Mouse (Mus musculus): ENCODE measurements at regions not wholly inside any gene's neighbourhood (a gene's known extent, or its start where the extent isn't known, plus 50 kb on each side); places are given as distances from the start of the nearest gene placed in this dataset.

DNA sequence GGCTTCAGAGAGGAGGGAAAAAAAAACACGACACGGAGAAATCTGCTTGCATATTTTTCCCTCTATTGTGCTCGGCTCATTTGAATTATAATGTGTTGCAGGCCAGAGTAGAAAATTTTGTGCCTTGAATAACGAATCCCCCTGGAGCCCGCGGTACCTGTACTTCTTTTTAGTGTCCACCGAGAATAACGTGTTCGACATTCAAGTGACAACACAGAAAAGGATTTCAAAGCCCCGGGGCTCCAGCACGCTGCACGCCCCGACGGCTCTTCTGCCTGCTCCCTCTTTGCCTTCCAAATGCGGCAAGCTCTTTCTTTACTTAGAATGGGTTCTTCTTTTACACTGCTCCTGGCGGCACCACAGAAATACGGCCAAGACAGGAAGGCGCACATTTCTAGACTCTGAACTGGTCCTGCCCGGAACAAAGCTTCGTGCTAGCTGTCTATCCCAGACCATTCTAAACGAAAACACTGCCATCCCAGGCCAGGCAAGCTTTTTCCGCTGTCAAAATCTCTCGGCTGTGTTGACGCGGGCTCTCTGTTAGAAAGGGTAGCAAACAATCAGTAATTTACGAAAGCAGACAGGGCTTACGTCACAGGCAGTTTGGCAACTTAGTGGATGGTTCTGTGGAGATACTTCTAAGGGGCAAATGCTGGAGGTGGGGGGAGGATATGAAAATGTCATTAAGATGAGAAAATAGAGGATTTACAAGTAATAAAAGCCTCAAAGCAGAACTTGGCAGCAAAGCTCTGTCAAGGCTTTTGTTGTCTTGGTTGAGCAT lies 398.2 kb upstream of the Smim15 start:
- peak; percentile 57 to 65 for ATAC-seq (replicated peaks in 1 of 2; ENCODE audit: insufficient read depth in 1 of 2, low FRiP score in 2 of 2, low TSS enrichment in 1 of 2, low read depth in 1 of 2, poor library complexity in 2 of 2, severe bottlenecking in 2 of 2)

DNA sequence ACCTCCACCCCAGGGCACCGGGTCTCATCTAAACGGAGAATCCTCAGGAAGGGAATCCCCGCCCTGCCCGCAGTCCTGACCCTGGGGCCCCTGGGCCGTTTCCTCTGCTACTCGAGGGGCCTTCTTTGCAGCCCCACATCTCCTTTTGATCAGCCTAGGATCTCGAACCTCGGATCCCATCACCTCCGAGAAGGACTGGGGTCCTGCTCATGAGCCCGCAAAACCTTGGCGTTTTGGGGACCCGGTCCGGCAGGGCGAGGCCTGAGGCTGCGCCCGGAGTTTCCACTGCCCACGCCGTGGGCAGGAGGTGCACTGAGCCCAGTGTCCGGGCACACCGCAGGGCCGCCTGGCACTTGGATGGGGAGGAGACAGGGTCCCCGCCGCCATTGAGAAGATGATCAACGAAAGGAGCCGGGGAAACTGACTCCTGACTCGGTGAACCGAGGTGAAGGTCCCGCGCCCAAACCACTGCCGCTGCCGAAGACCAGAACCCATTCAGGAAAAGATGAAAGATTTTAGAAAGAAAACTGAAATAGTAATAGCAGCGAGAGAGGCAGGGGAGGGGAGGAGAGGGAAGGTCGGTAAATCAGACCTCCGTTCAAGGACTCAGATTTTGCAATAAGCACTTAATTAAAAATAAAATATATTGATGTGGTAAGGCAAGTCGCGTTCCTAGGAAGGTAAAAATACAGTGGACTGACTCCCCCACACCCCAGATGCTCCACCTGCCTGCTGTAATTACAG lies 399.0 kb upstream of the Smim15 start:
- no peak; a peak in 1 of 4 replicates for ATAC-seq (replicated peaks in 1 of 2; ENCODE audit: insufficient read depth in 1 of 2, low FRiP score in 2 of 2, low TSS enrichment in 1 of 2, low read depth in 1 of 2, poor library complexity in 2 of 2, severe bottlenecking in 2 of 2)

DNA sequence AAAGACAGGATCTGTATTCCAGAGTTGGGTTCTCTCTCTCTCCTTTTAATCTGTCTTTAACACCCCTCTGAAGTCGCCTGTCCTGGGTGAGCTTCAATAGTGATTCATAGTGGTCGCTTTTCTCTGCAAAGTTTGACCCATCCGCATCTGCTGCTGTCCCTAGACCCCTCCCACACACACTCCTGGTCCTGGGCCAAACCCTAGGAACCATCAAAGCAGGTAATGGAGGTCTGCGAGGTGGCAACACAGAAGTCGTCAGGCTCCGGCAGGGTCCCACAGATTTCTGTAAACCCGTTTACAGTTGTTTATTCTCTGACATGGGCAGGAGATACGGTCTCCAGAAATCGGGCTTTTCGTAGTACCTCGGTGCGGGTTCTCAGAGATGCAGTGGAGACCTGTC lies 399.5 kb upstream of the Smim15 start:
- no peak for ATAC-seq (replicated peaks in 1 of 2; ENCODE audit: insufficient read depth in 1 of 2, low FRiP score in 2 of 2, low TSS enrichment in 1 of 2, low read depth in 1 of 2, poor library complexity in 2 of 2, severe bottlenecking in 2 of 2)

DNA sequence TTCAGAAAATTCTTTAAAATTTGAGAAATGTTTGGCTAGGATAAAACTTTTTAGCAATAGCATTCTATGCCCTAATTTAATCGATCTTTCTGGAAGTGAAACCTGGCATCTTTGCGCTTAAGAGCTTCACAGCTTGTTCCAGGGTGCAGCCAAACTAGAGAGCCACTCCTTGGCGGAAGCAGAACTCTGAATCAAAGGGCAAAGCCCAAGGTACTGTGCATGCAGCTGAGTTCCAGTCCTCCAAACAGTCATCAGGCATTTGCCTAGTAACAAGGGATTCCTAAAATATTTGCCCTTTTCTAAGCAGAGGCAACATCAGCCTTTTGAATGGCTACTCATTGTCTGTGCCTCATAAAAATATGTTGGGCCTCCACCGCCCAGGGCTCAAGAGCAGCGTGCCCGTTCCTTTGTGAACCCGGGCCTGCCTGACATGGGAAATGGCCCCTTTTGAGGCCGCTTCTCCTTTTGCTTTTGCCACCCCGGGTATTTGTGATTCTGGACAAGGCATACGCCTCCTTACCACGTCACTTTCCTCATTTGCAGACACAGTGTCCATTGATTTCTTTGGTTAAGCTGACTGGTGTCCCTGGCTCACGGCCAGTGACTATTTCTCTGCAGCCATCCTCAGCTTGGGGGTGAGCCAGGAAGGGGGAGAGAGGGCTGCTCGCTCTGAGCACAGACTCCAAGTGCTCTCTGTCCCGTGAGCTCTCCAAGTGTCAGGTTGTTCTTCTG lies 402.2 kb upstream of the Smim15 start:
- ATAC-seq (replicated peaks in 1 of 2; ENCODE audit: insufficient read depth in 1 of 2, low FRiP score in 2 of 2, low TSS enrichment in 1 of 2, low read depth in 1 of 2, poor library complexity in 2 of 2, severe bottlenecking in 2 of 2), result no peak

DNA sequence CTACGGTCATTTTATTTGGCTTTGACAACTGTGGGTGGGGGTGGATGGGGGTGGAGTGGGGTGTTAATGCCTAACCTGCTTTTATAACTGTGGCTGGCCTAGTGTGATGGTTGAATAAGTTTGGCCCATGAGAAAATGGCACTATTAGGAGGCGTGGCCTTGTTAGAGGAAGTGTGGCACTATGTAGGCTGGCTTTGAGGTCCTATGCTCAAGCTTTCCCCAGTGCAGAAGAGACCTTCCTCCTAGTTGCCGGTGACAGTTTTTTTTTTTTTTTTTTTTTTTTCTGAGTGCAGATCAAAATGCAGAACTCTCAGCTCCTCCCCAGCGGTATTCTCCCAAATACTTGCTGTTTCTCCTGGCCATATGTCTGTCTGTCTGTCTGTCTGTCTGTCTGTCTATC lies 404.6 kb upstream of the Smim15 start:
- ATAC-seq (replicated peaks in 1 of 2; ENCODE audit: insufficient read depth in 1 of 2, low FRiP score in 2 of 2, low TSS enrichment in 1 of 2, low read depth in 1 of 2, poor library complexity in 2 of 2, severe bottlenecking in 2 of 2), result peak; percentile 66 to 71

DNA sequence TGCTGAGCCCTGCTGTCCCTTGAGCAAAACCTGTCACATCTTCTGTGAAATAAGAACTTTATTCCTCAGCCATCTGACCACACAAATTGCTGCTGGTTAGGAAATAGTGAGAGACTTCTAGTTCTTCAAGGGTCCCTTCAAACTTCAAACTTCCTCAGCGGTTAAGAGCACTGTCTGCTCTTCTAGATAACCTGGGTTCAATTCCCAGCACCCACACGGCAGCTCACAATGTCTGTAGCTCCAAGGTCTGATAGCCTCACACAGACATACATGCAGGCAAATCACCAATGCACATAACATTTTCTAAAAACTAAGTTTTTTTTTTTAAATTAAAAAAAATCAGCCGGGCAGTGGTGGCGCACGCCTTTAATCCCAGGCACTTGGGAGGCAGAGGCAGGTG lies 407.0 kb upstream of the Smim15 start:
- ATAC-seq (replicated peaks in 1 of 2; ENCODE audit: insufficient read depth in 1 of 2, low FRiP score in 2 of 2, low TSS enrichment in 1 of 2, low read depth in 1 of 2, poor library complexity in 2 of 2, severe bottlenecking in 2 of 2), result no peak

DNA sequence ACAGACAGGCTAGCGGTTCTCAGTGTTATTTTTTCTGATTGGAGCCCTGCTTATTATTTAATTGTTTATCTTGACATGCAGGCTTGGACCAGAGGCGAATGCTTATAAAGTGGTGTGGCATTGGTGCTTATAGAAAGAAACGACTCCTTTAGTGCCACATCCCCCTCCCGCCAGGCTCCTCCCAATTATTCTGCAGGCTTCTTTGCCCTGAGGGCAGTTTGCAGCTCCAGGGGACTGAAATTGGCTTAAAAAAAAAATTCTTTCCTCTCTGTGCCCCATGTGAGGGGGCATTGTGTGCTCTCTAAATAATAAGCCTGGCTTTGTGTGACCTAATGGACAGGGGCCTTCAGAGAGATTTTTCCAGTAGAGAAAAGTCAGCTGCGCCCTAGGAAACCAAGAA lies 409.1 kb upstream of the Smim15 start:
- no peak for ATAC-seq (replicated peaks in 1 of 2; ENCODE audit: insufficient read depth in 1 of 2, low FRiP score in 2 of 2, low TSS enrichment in 1 of 2, low read depth in 1 of 2, poor library complexity in 2 of 2, severe bottlenecking in 2 of 2)

DNA sequence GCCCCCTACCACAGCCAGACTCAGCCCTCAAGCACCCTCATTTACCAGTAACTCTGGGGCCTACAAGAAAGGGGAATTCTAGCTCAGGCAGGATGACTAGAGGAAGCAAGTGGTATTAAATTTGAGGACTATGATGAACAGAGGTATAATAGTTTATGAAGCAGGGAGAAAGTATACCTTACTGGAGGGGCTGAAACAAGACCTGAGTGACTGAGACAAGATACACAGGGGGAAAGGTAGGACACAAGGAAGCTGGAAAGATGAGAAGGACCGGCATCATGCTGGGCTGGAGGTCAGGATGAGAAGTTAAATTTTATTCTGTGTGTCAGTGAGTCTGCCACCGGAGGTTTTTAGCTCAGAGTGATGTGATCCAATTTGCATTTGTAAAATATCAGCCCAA lies 417.2 kb upstream of the Smim15 start:
- no peak for ATAC-seq (replicated peaks in 1 of 2; ENCODE audit: insufficient read depth in 1 of 2, low FRiP score in 2 of 2, low TSS enrichment in 1 of 2, low read depth in 1 of 2, poor library complexity in 2 of 2, severe bottlenecking in 2 of 2)

DNA sequence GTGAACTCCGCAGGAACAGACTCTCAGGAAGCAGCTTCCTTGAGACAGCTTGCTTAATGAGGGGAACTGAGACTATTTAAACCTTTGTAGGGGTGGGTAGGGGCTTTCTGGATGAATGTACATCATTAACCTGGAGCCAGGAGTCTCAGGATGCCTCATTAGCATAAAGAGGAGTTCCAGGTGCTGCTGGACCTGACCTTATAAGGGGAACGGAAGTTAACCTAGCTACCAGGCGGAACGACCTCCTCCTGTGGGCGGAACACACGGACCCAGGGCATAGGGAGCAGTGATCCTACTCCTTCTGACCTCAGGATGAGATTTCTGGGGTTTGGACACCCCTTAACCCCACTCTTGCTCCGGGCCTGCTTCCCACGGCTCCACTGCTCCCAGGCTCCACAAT lies 417.6 kb upstream of the Smim15 start:
- no peak for ATAC-seq (replicated peaks in 1 of 2; ENCODE audit: insufficient read depth in 1 of 2, low FRiP score in 2 of 2, low TSS enrichment in 1 of 2, low read depth in 1 of 2, poor library complexity in 2 of 2, severe bottlenecking in 2 of 2)

DNA sequence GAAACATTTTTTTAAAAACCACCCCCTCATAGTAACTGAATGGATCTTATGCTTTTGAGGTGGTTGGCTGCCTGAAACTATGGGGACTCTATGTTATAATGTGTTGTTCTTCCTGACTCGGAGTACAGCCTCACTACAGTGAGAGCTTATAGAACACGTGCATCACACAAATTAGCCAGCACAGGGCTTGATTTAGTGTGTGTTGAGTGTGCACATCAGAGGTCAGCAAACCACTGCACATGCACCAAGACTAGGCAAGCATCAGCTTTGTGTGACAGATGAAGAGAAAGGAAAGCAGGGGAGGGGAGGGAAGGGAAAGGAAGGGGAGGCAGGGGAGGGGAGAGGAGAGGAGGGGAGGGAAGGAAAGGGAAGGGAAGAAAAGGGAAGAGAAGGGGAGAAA lies 422.9 kb upstream of the Smim15 start:
- no peak for ATAC-seq (replicated peaks in 1 of 2; ENCODE audit: insufficient read depth in 1 of 2, low FRiP score in 2 of 2, low TSS enrichment in 1 of 2, low read depth in 1 of 2, poor library complexity in 2 of 2, severe bottlenecking in 2 of 2)

DNA sequence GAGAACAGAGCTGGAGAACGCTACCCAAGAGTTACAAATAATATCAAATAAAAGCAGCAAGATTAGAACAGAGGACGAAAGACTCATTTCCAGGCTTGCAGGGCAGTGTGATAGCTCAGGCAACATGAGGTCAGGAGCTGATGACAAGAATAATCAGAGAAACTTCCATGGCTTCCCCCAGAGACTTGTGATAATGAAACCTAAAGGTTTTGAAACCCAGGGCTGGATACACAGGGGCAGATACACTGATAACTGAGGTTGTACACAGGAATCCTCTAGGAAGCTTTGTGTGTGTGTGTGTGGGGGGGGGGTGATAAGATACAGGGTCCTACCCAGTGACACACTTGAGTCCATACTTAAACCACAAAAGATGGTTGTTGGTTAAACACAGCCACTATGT lies 423.4 kb upstream of the Smim15 start:
- ATAC-seq (replicated peaks in 1 of 2; ENCODE audit: insufficient read depth in 1 of 2, low FRiP score in 2 of 2, low TSS enrichment in 1 of 2, low read depth in 1 of 2, poor library complexity in 2 of 2, severe bottlenecking in 2 of 2), result no peak

DNA sequence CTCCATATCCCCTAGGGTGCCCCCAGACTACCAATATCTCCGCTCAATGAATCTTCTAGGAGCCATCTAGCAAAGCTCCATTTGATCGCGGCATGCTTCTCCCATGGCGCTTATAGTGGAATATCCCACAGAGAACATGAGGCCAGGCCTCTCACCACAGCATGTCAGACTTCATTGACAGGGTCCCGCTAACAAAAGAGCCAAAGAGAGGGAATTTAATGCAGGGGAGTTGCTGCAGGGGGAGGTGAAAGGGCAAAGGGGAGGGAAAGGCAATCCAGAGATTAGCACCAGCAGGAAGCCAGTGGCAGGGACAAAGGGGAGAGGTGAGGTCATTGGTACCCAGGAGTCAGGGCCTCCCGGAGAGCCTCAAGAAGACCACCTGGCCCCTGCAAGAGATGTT lies 424.0 kb upstream of the Smim15 start:
- no peak for ATAC-seq (replicated peaks in 1 of 2; ENCODE audit: insufficient read depth in 1 of 2, low FRiP score in 2 of 2, low TSS enrichment in 1 of 2, low read depth in 1 of 2, poor library complexity in 2 of 2, severe bottlenecking in 2 of 2)

DNA sequence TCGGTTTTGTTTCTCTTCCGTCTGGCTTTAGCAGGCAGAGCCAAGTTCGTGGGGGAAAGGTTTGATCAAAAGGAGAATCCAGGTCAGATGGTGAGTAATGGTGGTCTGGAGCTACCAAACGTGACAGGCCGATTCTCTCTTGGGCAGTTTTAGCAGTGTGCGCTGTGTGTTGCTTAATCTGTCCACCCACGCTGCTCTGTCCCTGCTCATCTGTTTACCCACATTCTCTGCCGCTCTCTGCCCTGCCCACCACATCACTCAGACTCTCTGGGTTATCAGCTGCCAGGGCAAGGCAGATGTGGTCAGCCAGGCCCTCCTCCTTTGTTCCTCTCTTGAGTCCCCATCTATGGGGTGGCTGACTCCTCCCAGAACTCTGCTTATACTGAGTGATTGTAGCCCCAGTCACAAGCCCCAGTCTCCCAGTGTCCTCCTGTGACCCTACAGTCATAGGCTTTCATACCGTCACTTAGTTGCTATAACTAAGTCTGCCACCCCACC lies 424.8 kb upstream of the Smim15 start:
- ATAC-seq (replicated peaks in 1 of 2; ENCODE audit: insufficient read depth in 1 of 2, low FRiP score in 2 of 2, low TSS enrichment in 1 of 2, low read depth in 1 of 2, poor library complexity in 2 of 2, severe bottlenecking in 2 of 2), result peak; percentile 96 to 98

DNA sequence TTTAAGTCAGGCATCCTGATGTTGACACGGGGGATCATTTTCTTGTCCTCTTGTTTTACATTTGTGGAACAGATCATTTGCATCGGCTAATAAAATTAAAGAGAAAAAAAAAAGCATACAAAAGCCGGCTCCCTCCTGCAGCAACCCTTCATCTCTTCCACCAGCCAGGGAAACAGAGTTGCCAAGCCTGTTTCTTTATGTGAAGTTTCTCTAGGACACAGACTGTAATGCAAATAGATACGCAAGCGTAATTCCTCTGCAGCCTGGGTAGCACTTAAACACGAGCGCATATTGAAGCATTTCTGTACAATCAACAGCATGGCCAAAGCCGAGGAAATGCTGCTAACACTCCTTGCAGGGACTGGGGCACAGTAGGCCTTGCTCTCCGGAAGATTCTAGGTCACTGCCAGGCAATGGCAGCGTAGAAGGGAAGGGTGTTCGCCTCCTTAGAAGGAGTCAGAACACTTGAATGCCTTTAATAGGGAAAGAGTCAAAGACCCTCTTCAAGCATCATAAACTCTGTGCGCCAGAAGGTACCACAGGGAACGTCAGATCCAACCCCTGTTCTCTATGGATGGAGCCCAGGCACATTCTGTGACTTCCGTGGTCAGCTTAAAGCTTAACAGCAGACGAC lies 425.3 kb upstream of the Smim15 start:
- no peak for ATAC-seq (replicated peaks in 1 of 2; ENCODE audit: insufficient read depth in 1 of 2, low FRiP score in 2 of 2, low TSS enrichment in 1 of 2, low read depth in 1 of 2, poor library complexity in 2 of 2, severe bottlenecking in 2 of 2)

DNA sequence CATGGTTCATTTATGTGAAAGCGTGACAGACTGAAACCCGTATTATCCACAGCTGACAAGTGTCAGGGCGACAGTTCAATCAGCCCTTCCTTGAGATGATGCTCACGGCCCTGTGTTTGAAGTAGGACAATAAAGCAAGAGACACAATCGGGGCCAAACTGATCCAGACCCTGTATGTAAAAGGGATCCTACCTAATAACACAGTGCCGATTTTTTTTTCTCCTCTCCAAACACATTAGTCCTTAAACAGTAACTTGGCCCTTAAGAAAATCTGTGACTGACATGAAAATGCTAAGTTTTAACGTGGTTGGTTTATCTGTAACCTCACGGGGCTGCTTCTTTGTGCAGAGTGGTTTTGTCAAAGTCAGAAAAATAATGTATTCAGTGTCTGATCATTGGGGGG lies 425.9 kb upstream of the Smim15 start:
- no peak for ATAC-seq (replicated peaks in 1 of 2; ENCODE audit: insufficient read depth in 1 of 2, low FRiP score in 2 of 2, low TSS enrichment in 1 of 2, low read depth in 1 of 2, poor library complexity in 2 of 2, severe bottlenecking in 2 of 2)

DNA sequence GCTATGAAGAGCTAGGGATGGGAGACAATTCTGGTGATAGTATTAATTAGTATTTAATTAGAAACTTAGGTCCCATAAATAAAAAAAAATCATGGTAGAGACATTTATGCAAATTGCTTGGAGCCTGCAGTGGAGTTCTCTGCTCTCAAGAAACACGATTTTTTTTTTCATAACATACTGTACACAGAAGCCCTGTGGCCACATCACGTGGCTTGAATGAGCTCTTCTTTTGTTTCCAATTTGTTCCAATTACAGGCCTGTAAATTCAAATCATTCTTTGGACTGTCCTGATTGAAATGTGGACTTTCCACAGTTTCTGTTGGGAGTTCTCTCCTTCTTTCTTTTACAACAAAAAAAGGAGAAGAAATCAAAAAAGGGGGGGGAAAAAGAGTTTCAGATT lies 426.7 kb upstream of the Smim15 start:
- no peak for ATAC-seq (replicated peaks in 1 of 2; ENCODE audit: insufficient read depth in 1 of 2, low FRiP score in 2 of 2, low TSS enrichment in 1 of 2, low read depth in 1 of 2, poor library complexity in 2 of 2, severe bottlenecking in 2 of 2)

DNA sequence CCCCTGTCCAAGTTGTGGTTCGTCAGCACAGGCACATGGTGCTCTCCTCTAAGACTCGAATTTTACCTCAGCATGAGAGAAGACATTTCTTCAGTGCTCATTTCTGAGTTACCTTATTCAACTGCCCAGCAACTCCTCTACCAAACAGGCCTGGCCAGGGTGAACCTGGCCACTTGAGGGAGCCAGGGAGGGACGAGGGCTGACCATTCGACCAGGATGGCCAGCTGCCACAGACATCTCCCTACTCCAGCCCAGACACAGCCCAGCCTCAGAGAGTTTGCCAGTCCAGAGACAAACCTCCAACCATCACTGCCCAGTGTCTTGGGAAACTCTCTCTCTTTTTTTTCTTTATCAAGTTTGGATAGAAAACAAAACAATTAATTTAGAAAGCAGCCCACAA lies 427.5 kb upstream of the Smim15 start:
- ATAC-seq (replicated peaks in 1 of 2; ENCODE audit: insufficient read depth in 1 of 2, low FRiP score in 2 of 2, low TSS enrichment in 1 of 2, low read depth in 1 of 2, poor library complexity in 2 of 2, severe bottlenecking in 2 of 2), result no peak

DNA sequence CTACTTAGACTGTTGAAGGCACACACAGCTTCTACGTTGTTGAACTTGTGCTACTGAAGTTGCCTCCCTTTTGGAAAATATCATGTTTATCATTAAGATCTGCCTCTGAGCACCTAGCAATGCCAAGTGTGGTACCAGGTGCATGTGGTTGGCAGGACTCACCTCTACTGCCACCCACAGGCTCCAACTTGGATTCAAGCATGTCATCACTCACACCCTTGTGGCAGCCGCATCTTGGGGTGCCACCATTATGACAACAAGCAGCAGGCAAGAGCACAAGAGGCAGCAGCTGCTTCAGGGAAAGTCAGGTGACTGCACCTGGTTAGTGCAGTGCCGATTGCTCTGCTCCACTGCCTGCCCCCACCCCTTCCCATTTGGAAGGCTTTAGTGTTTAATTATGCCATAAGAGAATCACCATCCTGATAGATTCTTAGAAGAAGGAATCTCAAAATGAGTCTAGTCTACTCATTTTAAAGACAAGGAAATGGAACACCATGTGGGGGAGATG lies 435.2 kb upstream of the Smim15 start:
- ATAC-seq (replicated peaks in 1 of 2; ENCODE audit: insufficient read depth in 1 of 2, low FRiP score in 2 of 2, low TSS enrichment in 1 of 2, low read depth in 1 of 2, poor library complexity in 2 of 2, severe bottlenecking in 2 of 2), result no peak
